Mouse (Mus musculus) ES-Bruce4 (cell line): Measurements from ENCODE around the gene Lrrn4cl.

Experiments used
- CTCF ChIP-seq: IDR thresholded peaks from one replicate; pipeline ENCODE4 v1.8.1; 2011; ENCODE audit warnings: low read depth, low read length
- POLR2A ChIP-seq: IDR thresholded peaks from one replicate; pipeline ENCODE4 v1.8.1; 2011; ENCODE audit warnings: low read length; ENCODE audit not compliant: insufficient read depth

- TF ChIP-seq CTCF (peak; percentile 29), POLR2A (no peak)
These were observed 13.2 kb upstream of the Lrrn4cl start, which contains the start of gene Bscl2 for GRCm38 (mm10) chr19:8837251-8837791.
